19 mouse cellular contexts compared by ENCODE assay signal in the genomic region with DNA sequence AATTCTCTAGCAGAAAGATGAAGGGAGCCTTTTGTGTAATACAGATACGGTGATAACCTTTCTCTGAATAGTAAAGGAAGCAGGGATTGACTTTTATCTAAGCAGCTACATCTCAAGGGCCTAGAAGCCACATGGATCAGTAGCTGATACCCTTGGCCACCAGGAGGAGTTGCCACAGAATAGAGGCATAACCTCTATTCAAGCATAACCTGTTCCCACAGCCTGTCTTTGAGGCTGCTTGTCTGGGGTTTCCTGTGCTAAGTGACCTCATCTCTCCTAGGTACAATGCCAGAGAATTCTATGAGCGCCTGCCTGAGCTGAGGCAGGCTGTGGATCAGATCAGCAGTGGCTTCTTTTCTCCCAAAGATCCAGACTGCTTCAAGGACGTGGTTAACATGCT. TPM values are rescaled to one million over a fixed set of nuclear protein-coding genes. Genes with fewer than 3 reads are reported as not detected.
A peak's percentile ranks its signal among the peaks of the same experiment; 100 is the strongest.
DNase-seq lines count a peak whose midpoint lies in the region; ATAC-seq and TF ChIP-seq lines count a peak whose summit lies in the region.
"Had no signal": no experiment of that assay in that cellular context is flagged by ENCODE, and none has a peak within 500 bp of the region (broad histone marks: within the 10 kb centered on the region; RNA-seq: fewer than 3 reads in every experiment).

No protein-coding gene starts in this region.

- H3K9me3 ChIP-seq in forebrain, postnatal 0 days (ENCODE audit: low read length), result no peaks in the 10 kb centered on the region
- H3K9me3 ChIP-seq in forebrain, embryonic 15.5 days, result no peaks in the 10 kb centered on the region
- H3K9me3 ChIP-seq in lung, postnatal 0 days (ENCODE audit: low read length), result no peaks in the 10 kb centered on the region
- H3K9me3 ChIP-seq in intestine, postnatal 0 days (ENCODE audit: control insufficient read depth), result no peaks in the 10 kb centered on the region
- H3K9me3 ChIP-seq in midbrain, embryonic 16.5 days (replicated peaks; ENCODE audit: control insufficient read depth, low read length, poor library complexity, severe bottlenecking), result no peaks in the 10 kb centered on the region
- H3K9me3 ChIP-seq: embryonic facial prominence, embryonic 15.5 days; forebrain, embryonic 12.5 days; hindbrain, embryonic 13.5 days; limb, embryonic 15.5 days; midbrain, embryonic 12.5 days; neural tube, embryonic 12.5 days had no signal

- no peak overlapping the region for H3K9ac ChIP-seq in forebrain, postnatal 0 days
- no peak overlapping the region for H3K9ac ChIP-seq in forebrain, embryonic 15.5 days (replicated peaks)
- no peak overlapping the region for H3K9ac ChIP-seq in lung, postnatal 0 days (replicated peaks; ENCODE audit: low read depth)
- no peak overlapping the region for H3K9ac ChIP-seq in intestine, postnatal 0 days (ENCODE audit: low read depth, low read length)
- H3K9ac ChIP-seq in midbrain, embryonic 16.5 days (ENCODE audit: low read depth, low read length), result no peak overlapping the region
- H3K9ac ChIP-seq: embryonic facial prominence, embryonic 15.5 days; forebrain, embryonic 12.5 days; hindbrain, embryonic 13.5 days; limb, embryonic 15.5 days; midbrain, embryonic 12.5 days; neural tube, embryonic 12.5 days had no signal

- H3K36me3 ChIP-seq in forebrain, postnatal 0 days (ENCODE audit: insufficient read depth), result peaks cover 95% of the 10 kb centered on the region
- H3K36me3 ChIP-seq in forebrain, embryonic 15.5 days, result peaks cover 91% of the 10 kb centered on the region
- H3K36me3 ChIP-seq in lung, postnatal 0 days (ENCODE audit: insufficient read depth, low read length), result peaks cover 61% of the 10 kb centered on the region
- peaks cover 95% of the 10 kb centered on the region for H3K36me3 ChIP-seq in intestine, postnatal 0 days (ENCODE audit: control insufficient read depth, insufficient read depth)
- peaks cover 45% of the 10 kb centered on the region for H3K36me3 ChIP-seq in midbrain, embryonic 16.5 days (ENCODE audit: control insufficient read depth, insufficient read depth, low read length)

- no peak overlapping the region for H3K27ac ChIP-seq in forebrain, postnatal 0 days (ENCODE audit: low read depth, low read length)
- no peak overlapping the region for H3K27ac ChIP-seq in forebrain, embryonic 15.5 days (replicated peaks)
- H3K27ac ChIP-seq in lung, postnatal 0 days (ENCODE audit: low read length), result no peak overlapping the region
- H3K27ac ChIP-seq in intestine, postnatal 0 days (ENCODE audit: low read depth, low read length), result no peak overlapping the region
- H3K27ac ChIP-seq in midbrain, embryonic 16.5 days (ENCODE audit: low read length), result no peak overlapping the region
- H3K27ac ChIP-seq: embryonic facial prominence, embryonic 15.5 days; forebrain, embryonic 12.5 days; hindbrain, embryonic 13.5 days; limb, embryonic 15.5 days; midbrain, embryonic 12.5 days; neural tube, embryonic 12.5 days had no signal

- H3K27me3 ChIP-seq in forebrain, postnatal 0 days (ENCODE audit: insufficient read depth, low read length), result no peaks in the 10 kb centered on the region
- H3K27me3 ChIP-seq in forebrain, embryonic 15.5 days, result no peaks in the 10 kb centered on the region
- no peaks in the 10 kb centered on the region for H3K27me3 ChIP-seq in lung, postnatal 0 days (replicated peaks; ENCODE audit: insufficient read depth, low read length)
- no peaks in the 10 kb centered on the region for H3K27me3 ChIP-seq in intestine, postnatal 0 days (replicated peaks; ENCODE audit: control insufficient read depth, insufficient read depth, low read length)
- H3K27me3 ChIP-seq in midbrain, embryonic 16.5 days (ENCODE audit: control insufficient read depth, insufficient read depth, low read depth, low read length), result no peaks in the 10 kb centered on the region
- H3K27me3 ChIP-seq: embryonic facial prominence, embryonic 15.5 days; forebrain, embryonic 12.5 days; hindbrain, embryonic 13.5 days; limb, embryonic 15.5 days; midbrain, embryonic 12.5 days; neural tube, embryonic 12.5 days had no signal

- H3K4me1 ChIP-seq in forebrain, postnatal 0 days (ENCODE audit: insufficient read depth), result no peaks in the 10 kb centered on the region
- no peaks in the 10 kb centered on the region for H3K4me1 ChIP-seq in forebrain, embryonic 15.5 days
- H3K4me1 ChIP-seq in lung, postnatal 0 days (ENCODE audit: insufficient read depth, low read depth, low read length), result no peaks in the 10 kb centered on the region
- H3K4me1 ChIP-seq in intestine, postnatal 0 days (replicated peaks; ENCODE audit: control insufficient read depth, insufficient read depth, low read length), result no peaks in the 10 kb centered on the region
- no peaks in the 10 kb centered on the region for H3K4me1 ChIP-seq in midbrain, embryonic 16.5 days (ENCODE audit: control insufficient read depth, insufficient read depth, low read length)
- H3K4me1 ChIP-seq: embryonic facial prominence, embryonic 15.5 days; forebrain, embryonic 12.5 days; hindbrain, embryonic 13.5 days; limb, embryonic 15.5 days; midbrain, embryonic 12.5 days; neural tube, embryonic 12.5 days had no signal

- TF ChIP-seq EP300 in lung, postnatal 0 days (IDR thresholded peaks at IDR 0.05), result no peak

- TF ChIP-seq CTCF in forebrain, postnatal 0 days (IDR thresholded peaks at IDR 0.05; ENCODE audit: low read depth), result no peak
- peak; percentile 39 for TF ChIP-seq CTCF in lung, postnatal 0 days (IDR thresholded peaks at IDR 0.05)
- TF ChIP-seq CTCF in intestine, postnatal 0 days (IDR thresholded peaks at IDR 0.05; ENCODE audit: low read depth), result peak; percentile 58

- H3K4me2 ChIP-seq in forebrain, postnatal 0 days (ENCODE audit: low read depth), result no peak overlapping the region
- no peak overlapping the region for H3K4me2 ChIP-seq in forebrain, embryonic 15.5 days (replicated peaks)
- no peak overlapping the region for H3K4me2 ChIP-seq in lung, postnatal 0 days (replicated peaks; ENCODE audit: low read depth, low read length)
- no peak overlapping the region for H3K4me2 ChIP-seq in intestine, postnatal 0 days (replicated peaks; ENCODE audit: low read depth)
- H3K4me2 ChIP-seq in midbrain, embryonic 16.5 days (ENCODE audit: low read length), result no peak overlapping the region
- H3K4me2 ChIP-seq: embryonic facial prominence, embryonic 15.5 days; forebrain, embryonic 12.5 days; hindbrain, embryonic 13.5 days; limb, embryonic 15.5 days; midbrain, embryonic 12.5 days; neural tube, embryonic 12.5 days had no signal

- 0 out of 2 replicates have a peak, but pooled peaks have one; percentile 21 for ATAC-seq in forebrain, postnatal 0 days
- no peak for ATAC-seq in forebrain, embryonic 15.5 days (replicated peaks)
- no peak for ATAC-seq in lung, postnatal 0 days
- ATAC-seq in intestine, postnatal 0 days, result no peak
- ATAC-seq in midbrain, embryonic 16.5 days, result no peak

- DNase-seq in forebrain, postnatal 0 days, result no peak
- DNase-seq in lung, postnatal 0 days (ENCODE audit: low spot score), result no peak
- no peak for DNase-seq in lung, postnatal 10 days
- no peak for DNase-seq in adrenal gland, adult 2 months
- DNase-seq in layer of hippocampus, postnatal 10 days (ENCODE audit: low spot score in 2 of 2), result no peak
- DNase-seq: adrenal gland, postnatal 10 days; cerebellum, adult 2 months; kidney, adult 8-10 months; right cerebral cortex, postnatal 4 days; thymus, adult 2 months had no signal

- 89% methylated on average over 3 of the region's 3 CpGs for WGBS in forebrain, postnatal 0 days
- WGBS in forebrain, embryonic 15.5 days, result 90% methylated on average over 3 of the region's 3 CpGs
- 92% methylated on average over 3 of the region's 3 CpGs for WGBS in lung, postnatal 0 days
- WGBS in intestine, postnatal 0 days, result 70% methylated on average over 3 of the region's 3 CpGs
- WGBS in midbrain, embryonic 16.5 days, result 91% methylated on average over 3 of the region's 3 CpGs

- H3K4me3 ChIP-seq in forebrain, postnatal 0 days (ENCODE audit: low read depth, low read length), result no peak overlapping the region
- H3K4me3 ChIP-seq in forebrain, embryonic 15.5 days, result no peak overlapping the region
- H3K4me3 ChIP-seq in lung, postnatal 0 days (ENCODE audit: low read depth, low read length), result no peak overlapping the region
- H3K4me3 ChIP-seq in intestine, postnatal 0 days (ENCODE audit: low read depth, low read length), result no peak overlapping the region
- H3K4me3 ChIP-seq in midbrain, embryonic 16.5 days (ENCODE audit: low read depth, low read length), result no peak overlapping the region
- H3K4me3 ChIP-seq: embryonic facial prominence, embryonic 15.5 days; forebrain, embryonic 12.5 days; hindbrain, embryonic 13.5 days; limb, embryonic 15.5 days; midbrain, embryonic 12.5 days; neural tube, embryonic 12.5 days had no signal

RNA-seq across cellular contexts. Expression of gene Pygb, which starts 41.6 kb away (rescaled TPM):
- 146 and 174 TPM in 2 replicates for total RNA-seq in forebrain, postnatal 0 days (2014; rRNA removed)
- 81.3 and 102 TPM in 2 replicates for polyA plus RNA-seq in forebrain, postnatal 0 days (2015; fragmentation: Nextera tagmentation; extraction: Ambion mirVana)
- 93.0 and 99.8 TPM in 2 replicates for polyA plus RNA-seq in forebrain, embryonic 15.5 days (2015; fragmentation: Nextera tagmentation; extraction: Ambion mirVana)
- polyA plus RNA-seq in lung, postnatal 0 days (2015; fragmentation: Nextera tagmentation; extraction: Ambion mirVana), result 43.5 and 56.6 TPM in 2 replicates
- polyA plus RNA-seq in intestine, postnatal 0 days (2015; fragmentation: Nextera tagmentation; extraction: Ambion mirVana), result 42.3 and 43.7 TPM in 2 replicates
- 10 to 100 TPM; 41.1 to 55.2 TPM for total RNA-seq in adrenal gland, adult 2 months (2021)
- 28.5 and 37.3 TPM in 2 replicates for polyA plus RNA-seq in adrenal gland, adult 2 months (2012; rRNA removed)
- 108 and 133 TPM in 2 replicates for polyA plus RNA-seq in midbrain, embryonic 16.5 days (2015; fragmentation: Nextera tagmentation; extraction: Ambion mirVana)
- 100 to 1,000 TPM; 190 to 196 TPM for total RNA-seq in layer of hippocampus, postnatal 10 days (2021)
